Mouse (Mus musculus) CH12.LX (cell line): ENCODE measurements around the gene Stap2. TPM values are rescaled to one million over a fixed set of nuclear protein-coding genes. Genes with fewer than 3 reads are reported as not detected.

Experiments
- DNase-seq: peaks from one replicate; pipeline ENCODE4 v3.0.0-alpha.2; 2013; ENCODE audit errors: extremely low read depth
- H3K27ac ChIP-seq: 2 replicates; pipeline ENCODE4 v1.5.1; 2012; ENCODE audit warnings: low read depth, mild to moderate bottlenecking, control low read depth, moderate library complexity; ENCODE audit not compliant: insufficient read depth
- H3K27me3 ChIP-seq: replicated peaks from 2 replicates; pipeline ENCODE3; 2012; ENCODE audit warnings: inconsistent platforms
- H3K36me3 ChIP-seq, 2 experiments: replicated peaks in 1 of 2; 2 replicates each; pipeline versions ENCODE3 to v1.6.1; 2012; ENCODE audit warnings: inconsistent platforms in 1 of 2, low read length in 1 of 2, mild to moderate bottlenecking in 1 of 2, mixed read lengths in 1 of 2, moderate library complexity in 1 of 2; ENCODE audit not compliant: control insufficient read depth in 1 of 2, insufficient read depth in 1 of 2
- H3K4me1 ChIP-seq, 2 experiments: 2 replicates each; pipeline ENCODE4 v1.6.1; 2012; ENCODE audit warnings: inconsistent platforms in 1 of 2, moderate library complexity in 1 of 2; ENCODE audit not compliant: insufficient read depth in 2 of 2, control insufficient read depth in 1 of 2
- H3K4me2 ChIP-seq: 2 replicates; pipeline ENCODE4 v1.6.1; 2012; ENCODE audit warnings: low read depth, mild to moderate bottlenecking, control low read depth; ENCODE audit not compliant: poor library complexity, insufficient read depth, severe bottlenecking
- H3K4me3 ChIP-seq, 3 experiments: fragments of 150-350 bp in 1 of 3; sonication (generic) in 1 of 3; replicated peaks in 1 of 3; 2 replicates each; pipeline versions ENCODE3 to v1.5.1; 2011 to 2012; ENCODE audit warnings: low read depth in 2 of 3, low read length in 2 of 3, mild to moderate bottlenecking in 2 of 3, moderate library complexity in 2 of 3, control low read depth in 1 of 3, improper control_type of control experiment in 1 of 3, inconsistent platforms in 1 of 3, mixed read lengths in 1 of 3; ENCODE audit not compliant: poor library complexity in 1 of 3
- H3K79me2 ChIP-seq: replicated peaks from 2 replicates; pipeline ENCODE4 v1.6.1; 2012; ENCODE audit warnings: mild to moderate bottlenecking, moderate library complexity; ENCODE audit not compliant: control insufficient read depth, poor library complexity, insufficient read depth, severe bottlenecking; ENCODE audit errors: extremely low read depth
- H3K9ac ChIP-seq: 2 replicates; pipeline ENCODE4 v1.6.1; 2012; ENCODE audit warnings: low read depth, mild to moderate bottlenecking, control low read depth, moderate library complexity; ENCODE audit not compliant: insufficient read depth
- H3K9me3 ChIP-seq: replicated peaks from 2 replicates; pipeline ENCODE3; 2012; ENCODE audit warnings: low read length, inconsistent platforms, mixed read lengths
- BHLHE40 ChIP-seq: IDR thresholded peaks from 2 replicates; pipeline ENCODE4 v1.6.1; 2011; ENCODE audit warnings: mild to moderate bottlenecking, low read depth, low read length, improper control_type of control experiment
- CHD2 ChIP-seq: IDR thresholded peaks from 2 replicates; pipeline ENCODE4 v1.6.1; 2011; ENCODE audit warnings: low read length, improper control_type of control experiment
- CTCF ChIP-seq, 2 experiments: IDR thresholded peaks in 1 of 2; conservative IDR thresholded peaks in 1 of 2; 2 replicates each; pipeline ENCODE4 v1.5.1; 2011 to 2012; ENCODE audit warnings: low read depth in 2 of 2, low read length in 2 of 2, improper control_type of control experiment in 1 of 2, inconsistent platforms in 1 of 2, mild to moderate bottlenecking in 1 of 2, moderate library complexity in 1 of 2
- E2F4 ChIP-seq: IDR thresholded peaks from 2 replicates; pipeline ENCODE4 v1.6.1; 2011; ENCODE audit warnings: low read depth, low read length, improper control_type of control experiment; ENCODE audit not compliant: insufficient replicate concordance
- EP300 ChIP-seq: IDR thresholded peaks from 2 replicates; pipeline ENCODE4 v1.6.1; 2011; ENCODE audit warnings: low read length, improper control_type of control experiment
- JUND ChIP-seq: conservative IDR thresholded peaks from 2 replicates; pipeline ENCODE4 v1.6.1; 2011; ENCODE audit warnings: low read depth, low read length, improper control_type of control experiment
- KAT2A ChIP-seq: IDR thresholded peaks from 2 replicates; pipeline ENCODE4 v1.6.1; 2012; ENCODE audit warnings: low read length, improper control_type of control experiment, inconsistent platforms; ENCODE audit not compliant: insufficient replicate concordance
- MAX ChIP-seq: IDR thresholded peaks from 2 replicates; pipeline ENCODE4 v1.6.1; 2011; ENCODE audit warnings: low read length, improper control_type of control experiment
- MEF2A ChIP-seq: IDR thresholded peaks from 2 replicates; pipeline ENCODE4 v1.6.1; 2014; ENCODE audit warnings: low read depth, mild to moderate bottlenecking, inconsistent platforms, low read length, improper control_type of control experiment, borderline replicate concordance
- MYC ChIP-seq: IDR thresholded peaks from 2 replicates; pipeline ENCODE4 v1.6.1; 2011; ENCODE audit warnings: low read depth, mild to moderate bottlenecking, improper control_type of control experiment, low read length
- NRF1 ChIP-seq: IDR thresholded peaks from 2 replicates; pipeline ENCODE4 v1.6.1; 2014; ENCODE audit warnings: low read depth, mild to moderate bottlenecking, inconsistent platforms, low read length, improper control_type of control experiment, moderate library complexity
- PAX5 ChIP-seq: IDR thresholded peaks from 2 replicates; pipeline ENCODE4 v1.6.1; 2012; ENCODE audit warnings: low read length, inconsistent platforms, mixed read lengths
- RCOR1 ChIP-seq: conservative IDR thresholded peaks from 2 replicates; pipeline ENCODE4 v1.6.1; 2012; ENCODE audit warnings: low read depth, mild to moderate bottlenecking, inconsistent platforms, low read length, improper control_type of control experiment
- SMC3 ChIP-seq: IDR thresholded peaks from 2 replicates; pipeline ENCODE4 v1.6.1; 2011; ENCODE audit warnings: low read depth, low read length, improper control_type of control experiment
- TBP ChIP-seq: conservative IDR thresholded peaks from 2 replicates; pipeline ENCODE4 v1.6.1; 2011; ENCODE audit warnings: low read depth, low read length, improper control_type of control experiment
- TCF12 ChIP-seq: IDR thresholded peaks from 2 replicates; pipeline ENCODE4 v1.6.1; 2014; ENCODE audit warnings: low read depth, mild to moderate bottlenecking, inconsistent platforms, low read length, improper control_type of control experiment
- USF1 ChIP-seq: IDR thresholded peaks from 2 replicates; pipeline ENCODE4 v1.6.1; 2014; ENCODE audit warnings: low read depth, mild to moderate bottlenecking, inconsistent platforms, low read length, improper control_type of control experiment
- ZC3H11A ChIP-seq: IDR thresholded peaks from 2 replicates; pipeline ENCODE4 v1.6.1; 2012; ENCODE audit warnings: low read depth, mild to moderate bottlenecking, inconsistent platforms, low read length, improper control_type of control experiment
- ZNF384 ChIP-seq: IDR thresholded peaks from 2 replicates; pipeline ENCODE4 v1.6.1; 2012; ENCODE audit warnings: low read depth, low read length, improper control_type of control experiment, inconsistent platforms
- dilution Hi-C: fragments of 300-500 bp; cut with MboI; formaldehyde crosslinking; loops from 2 replicates; pipeline ENCODE4 v1.14.3; 2020; ENCODE audit warnings: low sequenced_read_pairs; ENCODE audit not compliant: extremely low pct_unique_long_range_greater_than_20kb, extremely low pct_ligation_motif_present
- in situ Hi-C: fragments of 300-500 bp; cut with MboI; formaldehyde crosslinking; loops from 3 replicates; pipeline ENCODE4 v1.14.3; 2019; ENCODE audit warnings: low sequenced_read_pairs, low pct_ligation_motif_present, low pct_unique_long_range_greater_than_20kb, mixed read lengths
- polyA plus RNA-seq: library from polyadenylated mRNA; unstranded; fragments of >175 nt; gene quantifications from 2 replicates; pipeline ENCODE4 v1.2.1, GENCODE M21; 2012; ENCODE audit warnings: low read depth; ENCODE audit not compliant: insufficient read length
- total RNA-seq, 2 experiments: library from RNA; depleted of rRNA; stranded (reverse); fragments of 300-350 nt in 1 of 2; fragments of >200 nt in 1 of 2; gene quantifications; 2 replicates each; pipeline ENCODE4 v1.2.3; 2012 to 2014

Stap2 gene
- total and polyA plus RNA-seq, 3 experiments = 0.51 to 3.2 (median 0.52) TPM

DNA sequence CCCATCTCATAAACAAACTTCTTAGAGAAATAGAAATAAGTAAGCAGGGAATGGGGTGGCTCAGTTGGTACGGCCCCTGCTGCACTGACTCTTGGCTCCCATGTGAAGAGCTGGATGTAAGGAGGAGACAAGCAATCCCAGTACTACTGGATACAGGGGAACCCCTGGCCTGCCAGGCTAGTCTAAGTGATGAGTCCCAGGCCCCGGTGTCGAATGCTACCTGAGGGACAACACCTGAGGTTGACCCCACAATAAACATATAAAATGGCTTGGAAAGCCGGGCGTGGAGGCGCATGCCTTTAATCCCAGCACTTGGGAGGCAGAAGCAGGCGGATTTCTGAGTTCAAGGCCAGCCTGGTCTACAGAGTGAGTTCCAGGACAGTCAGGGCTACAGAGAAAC, 26.0 kb upstream of the Stap2 start:
- Histone ChIP-seq H3K4me2 (no peak overlapping the region), H3K27ac (no peak overlapping the region)

DNA sequence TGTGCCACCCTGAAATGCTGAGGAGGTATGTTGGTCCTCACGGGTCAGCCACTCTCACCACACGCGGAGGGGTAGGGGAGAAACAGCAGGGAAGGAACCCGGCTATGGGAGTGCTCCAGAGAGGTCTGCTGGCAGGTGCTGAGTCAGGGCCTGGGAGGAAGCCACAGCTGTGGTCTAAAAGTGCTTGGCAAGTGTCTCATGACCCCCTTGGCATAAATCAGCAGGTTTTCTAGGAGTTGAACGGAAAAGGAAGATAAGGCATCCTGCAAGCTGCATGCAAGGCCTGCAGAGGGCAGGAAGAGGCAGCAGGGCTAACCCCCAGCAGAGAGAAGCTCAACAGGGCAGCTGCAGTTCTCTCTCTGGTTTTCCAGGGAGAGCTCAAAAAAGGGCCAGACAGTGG, 25.5 kb upstream of the Stap2 start:
- Histone ChIP-seq H3K4me2 (no peak overlapping the region), H3K4me3 (no peak overlapping the region), H3K79me2 (peaks cover 80% of the 10 kb centered on the region), H3K9me3 (no peaks in the 10 kb centered on the region), H3K27ac (no peak overlapping the region), H3K36me3 (peaks cover 35 to 79% of the 10 kb centered on the region in 2 experiments), H3K27me3 (no peaks in the 10 kb centered on the region), H3K9ac (no peak overlapping the region), H3K4me1 (peaks cover 25 to 89% of the 10 kb centered on the region in 2 experiments)
- dilution Hi-C loops (no loop called here), in situ Hi-C loops (no loop called here)
- no peak for TF ChIP-seq MYC
- TF ChIP-seq ZC3H11A = no peak
- no peak for TF ChIP-seq KAT2A
- TF ChIP-seq BHLHE40 = no peak
- no peak for TF ChIP-seq NRF1
- TF ChIP-seq ZNF384 = no peak
- no peak for TF ChIP-seq USF1
- TF ChIP-seq CTCF (conservative IDR thresholded peaks at IDR 0.05 in 1 of 2, IDR thresholded peaks at IDR 0.05 in 1 of 2; ENCODE audit: low read depth in 2 of 2, low read length in 2 of 2) = no peak
- TF ChIP-seq JUND = no peak
- TF ChIP-seq EP300 = no peak
- no peak for TF ChIP-seq TBP
- no peak for TF ChIP-seq RCOR1
- TF ChIP-seq SMC3 = no peak
- TF ChIP-seq MEF2A = no peak
- TF ChIP-seq CHD2 = no peak
- TF ChIP-seq PAX5 = no peak
- TF ChIP-seq MAX = no peak
- DNase-seq = no peak

More for the DNA sequence above, 26.0 kb upstream of the Stap2 start:
- peaks cover 35 to 74% of the 10 kb centered on the region in 2 experiments for H3K36me3 ChIP-seq
- no peaks in the 10 kb centered on the region for H3K9me3 ChIP-seq
- H3K27me3 ChIP-seq = no peaks in the 10 kb centered on the region
- DNase-seq = no peak
- H3K9ac ChIP-seq = no peak overlapping the region
- peaks cover 84% of the 10 kb centered on the region for H3K79me2 ChIP-seq
- dilution Hi-C loops = no loop called here
- H3K4me3 ChIP-seq = no peak overlapping the region
- in situ Hi-C loops = no loop called here
- TF ChIP-seq TCF12 = no peak
- no peak for TF ChIP-seq KAT2A
- TF ChIP-seq E2F4 = no peak
- no peak for TF ChIP-seq SMC3
- TF ChIP-seq, all 38 proteins: peak for 0
- peaks cover 25 to 84% of the 10 kb centered on the region in 2 experiments for H3K4me1 ChIP-seq
